Mouse (Mus musculus) frontal cortex, postnatal 14 days (tissue): ENCODE data around the gene Sh3yl1.

ENCODE experiments used
- DNase-seq, 2 experiments: peaks; one replicate each; pipeline ENCODE4 v3.0.0; 2022; ENCODE audit warnings: low spot score in 2 of 2

The Sh3yl1 gene

GRCm38 (mm10) chr12:30944197-30944596 lies 32.7 kb downstream of the Sh3yl1 start:
- no peak for DNase-seq

DNA sequence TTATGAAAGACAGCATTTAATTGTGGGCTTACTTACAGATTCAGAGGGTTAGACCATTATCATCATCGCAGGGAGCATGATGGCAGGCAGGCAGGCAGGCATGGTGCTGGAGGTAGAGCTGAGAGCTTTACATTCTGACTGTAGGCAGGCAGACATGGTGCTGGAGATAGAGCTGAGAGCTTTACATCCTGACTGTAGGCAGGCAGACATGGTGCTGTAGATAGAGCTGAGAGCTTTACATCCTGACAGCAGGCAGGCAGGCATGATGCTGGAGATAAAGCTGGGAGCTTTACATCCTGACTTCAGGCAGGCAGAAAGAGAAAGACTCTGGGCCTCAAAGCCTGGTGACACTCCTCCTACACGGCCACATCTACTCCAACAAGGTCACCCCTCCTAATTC lies 59.2 kb downstream of the Sh3yl1 start:
- DNase-seq = no peak

- DNase-seq = no peak
These were observed 92.3 kb downstream of the Sh3yl1 start for GRCm38 (mm10) chr12:31003795-31004194.

GRCm38 (mm10) chr12:31005010-31005409 lies 93.5 kb downstream of the Sh3yl1 start:
- DNase-seq = peak; percentile 16 to 59

GRCm38 (mm10) chr12:31008171-31008570 lies 96.7 kb downstream of the Sh3yl1 start:
- DNase-seq = peak in 1 of 2 experiments; percentile 26
